Mouse (Mus musculus) liver, embryonic 13.5 days (tissue): ENCODE data around the gene Rogdi. TPM values are rescaled to one million over a fixed set of nuclear protein-coding genes. Genes with fewer than 3 reads are reported as not detected.

Experiments used
- ATAC-seq: fragments of 200-750 bp; cut with Nextera tagmentation; 2 replicates; pipeline ENCODE4 v1.8.0; 2017; ENCODE audit warnings: low read depth, mild to moderate bottlenecking, moderate number of reproducible peaks, moderate library complexity
- DNase-seq: peaks from one replicate; pipeline ENCODE4 v3.0.0; 2022
- H3K27ac ChIP-seq: fragments of 300-500 bp; sonication (generic); 2 replicates; pipeline ENCODE4 v1.5.1; 2015; ENCODE audit warnings: moderate library complexity, mild to moderate bottlenecking, inconsistent platforms
- H3K27me3 ChIP-seq: fragments of 300-500 bp; sonication (generic); 2 replicates; pipeline ENCODE4 v1.6.1; 2015; ENCODE audit warnings: mild to moderate bottlenecking, inconsistent platforms
- H3K36me3 ChIP-seq: fragments of 300-500 bp; sonication (generic); 2 replicates; pipeline ENCODE4 v1.6.1; 2015; ENCODE audit warnings: mild to moderate bottlenecking, inconsistent platforms
- H3K4me1 ChIP-seq: fragments of 300-500 bp; sonication (generic); replicated peaks from 2 replicates; pipeline ENCODE4 v1.6.1; 2015; ENCODE audit warnings: inconsistent platforms
- H3K4me2 ChIP-seq: fragments of 300-500 bp; sonication (generic); 2 replicates; pipeline ENCODE4 v1.6.1; 2015; ENCODE audit warnings: inconsistent platforms, mild to moderate bottlenecking, moderate library complexity
- H3K4me3 ChIP-seq: fragments of 300-500 bp; sonication (generic); replicated peaks from 2 replicates; pipeline ENCODE4 v1.5.1; 2015; ENCODE audit warnings: mild to moderate bottlenecking, inconsistent platforms
- H3K9ac ChIP-seq: fragments of 300-500 bp; sonication (generic); 2 replicates; pipeline ENCODE4 v1.6.1; 2015; ENCODE audit warnings: mild to moderate bottlenecking, inconsistent platforms
- H3K9me3 ChIP-seq: fragments of 300-500 bp; sonication (generic); replicated peaks from 2 replicates; pipeline ENCODE4 v1.6.1; 2016; ENCODE audit warnings: inconsistent platforms
- WGBS: fragments of 180-500 bp; shearing (Covaris S2); methylation state at CpG from one replicate; pipeline ENCODE4 v1.1.7; 2015; ENCODE audit not compliant: insufficient replicate concordance; 5-methylcytosine and 5-hydroxymethylcytosine counted together
- polyA plus RNA-seq: library from polyadenylated mRNA; unstranded; fragments of >200 nt; fragmentation: Nextera tagmentation; extraction: Ambion mirVana; gene quantifications from 2 replicates; pipeline ENCODE4 v1.2.1, GENCODE M21; 2015

The Rogdi gene
- polyA plus RNA-seq, 1 experiment from 2014 or later, result 42.6 TPM

DNA sequence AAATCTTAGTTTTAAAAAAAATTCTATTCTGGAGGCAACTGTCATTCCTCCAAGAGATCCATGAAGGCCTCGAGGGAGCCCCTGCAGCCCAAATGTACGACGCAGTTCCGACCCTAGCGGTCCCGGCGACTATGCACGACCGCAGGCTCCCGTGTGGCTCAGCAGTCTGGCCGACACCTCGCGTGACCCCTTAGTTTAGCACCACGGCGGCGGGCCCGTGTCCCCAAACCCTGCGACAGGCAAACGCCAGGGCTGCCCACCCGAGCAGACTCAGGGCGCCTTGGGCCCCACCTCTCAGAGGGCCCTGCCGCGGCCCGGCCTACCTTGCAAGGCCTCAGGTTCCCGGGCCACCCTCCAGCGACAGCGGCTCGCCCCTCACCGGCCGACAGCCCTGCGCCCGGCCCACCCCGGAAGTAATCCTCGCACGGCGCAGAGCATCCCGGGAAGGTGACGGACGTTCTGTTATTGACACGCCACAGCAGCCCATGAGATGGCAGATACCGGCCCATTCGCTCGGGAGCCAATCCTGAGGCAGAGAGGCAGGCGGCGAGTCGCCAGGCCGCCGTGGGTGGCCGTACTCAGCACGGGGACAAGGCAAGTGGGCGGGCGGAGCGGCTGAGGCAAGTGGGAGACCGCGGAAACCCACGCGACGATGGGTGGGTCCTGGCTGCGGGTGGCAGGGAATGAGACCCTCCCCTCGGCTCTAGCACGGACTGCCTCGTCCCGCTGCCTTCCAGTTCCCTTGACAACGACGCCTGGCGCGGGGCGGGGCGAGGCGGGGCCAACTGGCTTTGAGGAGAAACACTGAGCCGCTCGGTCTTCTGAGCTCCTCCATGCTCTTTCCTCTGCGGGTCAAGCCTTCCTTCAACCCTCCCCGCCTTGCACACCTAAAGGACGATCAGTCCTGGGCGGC is 49.3 kb downstream of the Rogdi start, which contains the start of gene Anks3:
Gene Anks3, minus strand, starts transcription at position 409 of the 913 bp plus-strand sequence.
- Histone ChIP-seq H3K27ac (peak within 1 kb of the TSS; percentile 89), H3K9me3 (no peaks in the 10 kb centered on the region), H3K4me2 (peak within 1 kb of the TSS; percentile 90), H3K4me3 (peak within 1 kb of the TSS; percentile 87), H3K9ac (peak within 1 kb of the TSS; percentile 90), H3K4me1 (peaks cover 30% of the 10 kb centered on the region), H3K36me3 (no peaks in the 10 kb centered on the region), H3K27me3 (no peaks in the 10 kb centered on the region)
- peak; percentile 92 for DNase-seq
- under 1% methylated on average over 76 of the region's 76 CpGs for WGBS
- peak; percentile 98 for ATAC-seq

GRCm38 (mm10) chr16:4963346-4963745 is 50.0 kb downstream of the Rogdi start:
- Histone ChIP-seq H3K9me3 (no peaks in the 10 kb centered on the region), H3K4me2 (peak overlapping the region; percentile 90), H3K27ac (peak overlapping the region; percentile 89; the same call in 1 of the 2 replicates), H3K9ac (peak overlapping the region; percentile 90), H3K27me3 (no peaks in the 10 kb centered on the region), H3K36me3 (no peaks in the 10 kb centered on the region), H3K4me1 (peaks cover 30% of the 10 kb centered on the region), H3K4me3 (peak overlapping the region; percentile 87)
- ATAC-seq (no peak), DNase-seq (no peak)
- 33% methylated on average over 9 of the region's 9 CpGs for WGBS

DNA sequence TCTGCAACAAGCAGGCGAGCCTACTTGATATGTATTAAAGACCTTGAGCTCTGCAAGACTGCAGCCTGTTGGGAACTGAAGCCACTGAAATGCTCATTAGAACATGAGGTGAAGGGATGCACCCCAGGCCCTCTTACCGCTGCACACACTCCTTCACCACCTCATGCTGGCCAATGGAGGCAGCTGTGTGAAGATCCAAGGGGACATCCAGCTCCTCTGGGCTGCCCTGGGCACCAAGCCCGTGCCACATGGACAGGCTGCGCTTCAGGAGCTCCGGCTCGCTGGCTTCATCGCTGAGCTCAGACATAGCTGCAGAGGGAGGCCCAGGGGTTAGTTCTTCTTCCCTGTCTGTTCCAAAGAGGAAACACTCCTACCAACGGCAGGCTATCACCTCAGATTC is 53.1 kb downstream of the Rogdi start:
- Histone ChIP-seq H3K36me3 (peaks cover 18% of the 10 kb centered on the region), H3K9me3 (no peaks in the 10 kb centered on the region), H3K27me3 (no peaks in the 10 kb centered on the region), H3K27ac (no peak overlapping the region), H3K4me2 (no peak overlapping the region), H3K4me3 (no peak overlapping the region), H3K4me1 (peaks cover 27% of the 10 kb centered on the region), H3K9ac (no peak overlapping the region)
- no peak for DNase-seq
- ATAC-seq, result no peak
- 60% methylated on average over 8 of the region's 8 CpGs for WGBS

Other genes with a start within 250 kb of the Rogdi start
- gene Cdip1, start 223.3 kb downstream of the Rogdi start, polyA plus RNA-seq, result 16.7 and 17.9 TPM in 2 replicates
- not detected in 2 replicates for gene 4930562C15Rik, start 178.1 kb downstream of the Rogdi start, polyA plus RNA-seq
- 12.3 and 13.3 TPM in 2 replicates for gene Ubald1, start 133.2 kb downstream of the Rogdi start, polyA plus RNA-seq
- gene Mgrn1, start 127.3 kb downstream of the Rogdi start, polyA plus RNA-seq, result 22.6 and 24.5 TPM in 2 replicates
- 53.6 and 55.1 TPM in 2 replicates for gene Nudt16l1, start 74.8 kb downstream of the Rogdi start, polyA plus RNA-seq
- gene Anks3, start 49.3 kb downstream of the Rogdi start, polyA plus RNA-seq, result 12.1 and 13.9 TPM in 2 replicates
- not detected in 2 replicates for gene Sept12, start 15.7 kb downstream of the Rogdi start, polyA plus RNA-seq
- 4.6 and 6.3 TPM in 2 replicates for gene Smim22, start 6.3 kb downstream of the Rogdi start, polyA plus RNA-seq
- 44.6 and 53.8 TPM in 2 replicates for gene Glyr1, start 36.3 kb upstream of the Rogdi start, polyA plus RNA-seq
- gene Ubn1, start 36.5 kb upstream of the Rogdi start, polyA plus RNA-seq, result 8.6 and 8.9 TPM in 2 replicates
- 0.14 and 0.24 TPM in 2 replicates for gene Ppl, start 118.9 kb upstream of the Rogdi start, polyA plus RNA-seq
- gene Sec14l5, start 133.6 kb upstream of the Rogdi start, polyA plus RNA-seq, result 0.02 TPM in 1 of 2 replicates, not detected in the other
- 17.9 and 18.0 TPM in 2 replicates for gene Nagpa, start 190.5 kb upstream of the Rogdi start, polyA plus RNA-seq
- gene AU021092, start 208.7 kb upstream of the Rogdi start, polyA plus RNA-seq, result 0.34 and 0.71 TPM in 2 replicates
- gene Alg1, start 220.1 kb upstream of the Rogdi start, polyA plus RNA-seq, result 14.8 TPM in 2 replicates
- gene Eef2kmt, start 242.4 kb upstream of the Rogdi start, polyA plus RNA-seq, result 12.3 and 15.0 TPM in 2 replicates